Comparison of ENCODE assay signal across 8 mouse cellular contexts in genomic region chr7:112023150-112023600, GRCm38 (mm10). TPM values are rescaled to one million over a fixed set of nuclear protein-coding genes. Genes with fewer than 3 reads are reported as not detected.
A peak's percentile ranks its signal among the peaks of the same experiment; 100 is the strongest.
DNase-seq lines count a peak whose midpoint lies in the region; ATAC-seq and TF ChIP-seq lines count a peak whose summit lies in the region.

Gene Usp47 (plus strand): TSS chr7:112023504.

- peak within 1 kb of the TSS; percentile 100 for H3K9ac ChIP-seq in heart, embryonic 11.5 days (ENCODE audit: low read depth, low read length)
- H3K9ac ChIP-seq in kidney, embryonic 16.5 days (replicated peaks; ENCODE audit: low read length): peak within 1 kb of the TSS; percentile 98

- peaks cover 25% of the 10 kb centered on the region for H3K4me1 ChIP-seq in heart, embryonic 11.5 days (ENCODE audit: control insufficient read depth, insufficient read depth, low read length)
- peaks cover 39% of the 10 kb centered on the region for H3K4me1 ChIP-seq in kidney, embryonic 16.5 days (ENCODE audit: insufficient read depth, low read length)

- WGBS in heart, embryonic 11.5 days (ENCODE audit: insufficient replicate concordance): under 1% methylated on average over 37 of the region's 54 CpGs
- 0% methylated on average over 38 of the region's 54 CpGs for WGBS in kidney, embryonic 16.5 days

- peak within 1 kb of the TSS; percentile 98 for H3K4me3 ChIP-seq in heart, embryonic 11.5 days (ENCODE audit: low read depth, low read length)
- peak within 1 kb of the TSS; percentile 86 for H3K4me3 ChIP-seq in kidney, embryonic 16.5 days (ENCODE audit: low read length)

- H3K27ac ChIP-seq in heart, embryonic 11.5 days (ENCODE audit: low read depth, low read length): peak within 1 kb of the TSS; percentile 99
- peak within 1 kb of the TSS; percentile 98 for H3K27ac ChIP-seq in kidney, embryonic 16.5 days (ENCODE audit: low read length)

- H3K9me3 ChIP-seq in heart, embryonic 11.5 days (replicated peaks; ENCODE audit: control insufficient read depth, low read length): no peaks in the 10 kb centered on the region
- H3K9me3 ChIP-seq in kidney, embryonic 16.5 days (ENCODE audit: low read length): no peaks in the 10 kb centered on the region

- peak; percentile 95 for TF ChIP-seq POLR2A in brain, embryonic 14.5 days (IDR thresholded peaks at IDR 0.05; ENCODE audit: borderline replicate concordance, extremely low read depth, insufficient read depth, insufficient read length, poor library complexity, severe bottlenecking)

- no peaks in the 10 kb centered on the region for H3K27me3 ChIP-seq in heart, embryonic 11.5 days (ENCODE audit: control insufficient read depth, insufficient read depth, low read length)
- no peaks in the 10 kb centered on the region for H3K27me3 ChIP-seq in kidney, embryonic 16.5 days (ENCODE audit: insufficient read depth, low read length)

- peak; percentile 86 for ATAC-seq in erythroblast, adult 5-6 weeks (replicated peaks; ENCODE audit: low FRiP score, poor library complexity, severe bottlenecking)
- ATAC-seq in heart, embryonic 11.5 days (replicated peaks; ENCODE audit: insufficient number of reproducible peaks, low FRiP score, low TSS enrichment): peak; percentile 88
- peak; percentile 94 for ATAC-seq in kidney, embryonic 16.5 days (ENCODE audit: low FRiP score, low TSS enrichment)

- peak; percentile 91 for DNase-seq in CD4-positive helper T cell, adult 2 months (ENCODE audit: low read depth, low spot score)
- DNase-seq in brain, embryonic 14.5 days (ENCODE audit: low read depth): peak; percentile 92
- peak; percentile 87 for DNase-seq in liver
- peak; percentile 34 to 70 for DNase-seq in monocyte, adult 2 months (ENCODE audit: low read depth in 1 of 2, low spot score in 2 of 2)
- DNase-seq in spleen, postnatal 14 days (ENCODE audit: low spot score in 2 of 2): peak; percentile 71 to 79

- H3K4me2 ChIP-seq in heart, embryonic 11.5 days: peak within 1 kb of the TSS; percentile 92
- peak within 1 kb of the TSS; percentile 87 for H3K4me2 ChIP-seq in kidney, embryonic 16.5 days (replicated peaks; ENCODE audit: low read depth, low read length)

- no peaks in the 10 kb centered on the region for H3K36me3 ChIP-seq in heart, embryonic 11.5 days (ENCODE audit: control insufficient read depth, insufficient read depth, low read length)
- no peaks in the 10 kb centered on the region for H3K36me3 ChIP-seq in kidney, embryonic 16.5 days (ENCODE audit: insufficient read depth, low read length)

- peak; percentile 61 for TF ChIP-seq CTCF in brain, embryonic 14.5 days (IDR thresholded peaks at IDR 0.05; ENCODE audit: borderline replicate concordance, extremely low read depth, insufficient read depth, insufficient read length)

RNA-seq across cellular contexts. Expression of gene Usp47, which starts in this region (rescaled TPM):
- 52.8 and 73.3 TPM in 2 replicates for polyA plus RNA-seq in brain, embryonic 14.5 days (2012; rRNA removed)
- 15.3 and 19.4 TPM in 2 replicates for total RNA-seq in erythroblast, adult 5-6 weeks (2015; ENCODE audit: low replicate concordance)
- 35.2 and 42.5 TPM in 2 replicates for total RNA-seq in erythroblast, adult 5-6 weeks (2017; ENCODE audit: low replicate concordance)
- polyA plus RNA-seq in heart, embryonic 11.5 days (2014; fragmentation: Nextera tagmentation; extraction: Ambion mirVana): 76.5 and 92.2 TPM in 2 replicates
- 63.4 and 65.2 TPM in 2 replicates for polyA plus RNA-seq in kidney, embryonic 16.5 days (2015; fragmentation: Nextera tagmentation; extraction: Ambion mirVana)

Comparison
In these comparisons a context has a peak if more than half of its experiments do, and no peak if none do; other contexts are left out.
1. Peak in every context shown above with its lines: DNase-seq, ATAC-seq, H3K4me3 ChIP-seq and H3K27ac ChIP-seq.